ENCODE assay signal across 9 mouse cellular contexts in the genomic region with DNA sequence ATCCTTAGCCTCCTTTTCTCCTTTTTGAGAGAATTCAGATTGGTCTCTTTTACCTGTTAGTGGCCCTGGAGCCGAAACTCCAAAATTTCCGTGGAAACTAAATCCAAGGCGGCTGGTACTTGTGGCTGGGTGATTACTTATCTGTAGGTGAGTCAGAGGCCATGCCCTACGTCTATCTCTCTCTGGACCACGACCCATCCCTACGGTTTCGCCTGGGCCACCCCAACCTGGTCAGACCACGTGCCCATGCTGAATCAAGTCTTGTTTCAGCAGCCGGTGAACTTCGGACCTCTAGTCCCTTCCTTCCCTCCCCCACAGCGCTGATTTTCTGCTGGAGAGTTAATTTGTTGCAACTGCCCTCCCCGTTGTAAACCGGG. TPM values are rescaled to one million over a fixed set of nuclear protein-coding genes. Genes with fewer than 3 reads are reported as not detected.
DNase-seq lines count a peak whose midpoint lies in the region; ATAC-seq lines count a peak whose summit lies in the region.
"Had no signal": no experiment of that assay in that cellular context is flagged by ENCODE, and none has a peak within 500 bp of the region (broad histone marks: within the 10 kb centered on the region; RNA-seq: fewer than 3 reads in every experiment).

No protein-coding gene starts in this region.

- peak overlapping the region; percentile 94 for H3K27ac ChIP-seq in hindbrain, embryonic 10.5 days
- H3K27ac ChIP-seq in limb, embryonic 12.5 days = peak overlapping the region; percentile 81; the same call in 1 of the 2 replicates
- H3K27ac ChIP-seq in midbrain, embryonic 13.5 days = no peak overlapping the region

- DNase-seq in gastrocnemius, postnatal 10 days = peak; percentile 14
- DNase-seq in gastrocnemius, postnatal 14 days = no peak
- peak; percentile 54 for DNase-seq in embryo, embryonic 9.5 days (ENCODE audit: extremely low spot score)
- no peak for DNase-seq in hindbrain, embryonic 10.5 days (ENCODE audit: low spot score)
- no peak for DNase-seq in B cell, adult 2 months
- no peak for DNase-seq in right cerebral cortex, postnatal 14 days

- WGBS in hindbrain, embryonic 10.5 days = 1% methylated on average over 13 of the region's 13 CpGs
- WGBS in limb, embryonic 12.5 days = under 1% methylated on average over 13 of the region's 13 CpGs
- WGBS in midbrain, embryonic 13.5 days = 3% methylated on average over 13 of the region's 13 CpGs

- H3K9me3 ChIP-seq in hindbrain, embryonic 10.5 days = no peaks in the 10 kb centered on the region
- H3K9me3 ChIP-seq in limb, embryonic 12.5 days = no peaks in the 10 kb centered on the region
- H3K9me3 ChIP-seq in midbrain, embryonic 13.5 days = no peaks in the 10 kb centered on the region

- intact Hi-C loops in gastrocnemius, postnatal 14 days (cut with DNase I; ENCODE audit: low total_unique reads) = loop anchor here (10.0 kb wide), 1 partner anchor 63 kb away; no protein-coding TSS in a partner anchor

- H3K27me3 ChIP-seq in hindbrain, embryonic 10.5 days (ENCODE audit: insufficient read depth, poor library complexity, severe bottlenecking) = 0 out of 2 replicates have a peak, but pooled peaks cover 4% of the 10 kb centered on the region
- no peaks in the 10 kb centered on the region for H3K27me3 ChIP-seq in limb, embryonic 12.5 days
- 0 out of 2 replicates have a peak, but pooled peaks cover 5% of the 10 kb centered on the region for H3K27me3 ChIP-seq in midbrain, embryonic 13.5 days

- no peak for ATAC-seq in limb, embryonic 12.5 days (ENCODE audit: insufficient number of reproducible peaks, insufficient read depth, low FRiP score, low TSS enrichment, low read depth)
- ATAC-seq in midbrain, embryonic 13.5 days = peak; percentile 42; the same call in 1 of the 2 replicates

- H3K9ac ChIP-seq in limb, embryonic 12.5 days (replicated peaks) = peak overlapping the region; percentile 88
- peak overlapping the region; percentile 87 for H3K9ac ChIP-seq in midbrain, embryonic 13.5 days (replicated peaks)

- H3K36me3 ChIP-seq in hindbrain, embryonic 10.5 days = no peaks in the 10 kb centered on the region
- H3K36me3 ChIP-seq in limb, embryonic 12.5 days = no peaks in the 10 kb centered on the region
- no peaks in the 10 kb centered on the region for H3K36me3 ChIP-seq in midbrain, embryonic 13.5 days

- peak overlapping the region; percentile 81 for H3K4me3 ChIP-seq in hindbrain, embryonic 10.5 days
- H3K4me3 ChIP-seq in limb, embryonic 12.5 days (replicated peaks) = peak overlapping the region; percentile 89
- H3K4me3 ChIP-seq in midbrain, embryonic 13.5 days (replicated peaks) = peak overlapping the region; percentile 76

- peak overlapping the region; percentile 80 for H3K4me2 ChIP-seq in limb, embryonic 12.5 days
- peak overlapping the region; percentile 88 for H3K4me2 ChIP-seq in midbrain, embryonic 13.5 days (replicated peaks)

- H3K4me1 ChIP-seq in hindbrain, embryonic 10.5 days (replicated peaks) = peaks cover 31% of the 10 kb centered on the region
- peaks cover 23% of the 10 kb centered on the region for H3K4me1 ChIP-seq in limb, embryonic 12.5 days (replicated peaks)
- H3K4me1 ChIP-seq in midbrain, embryonic 13.5 days (replicated peaks) = peaks cover 13% of the 10 kb centered on the region

RNA-seq across cellular contexts. Expression of a gene that starts 0.7 kb away (rescaled TPM):
- total RNA-seq in gastrocnemius, postnatal 10 days (2021) = 10 to 100 TPM; 26.7 to 35.6 TPM
- 10 to 100 TPM; 23.1 to 23.2 TPM for total RNA-seq in gastrocnemius, postnatal 14 days (2021)
- polyA plus RNA-seq in hindbrain, embryonic 10.5 days (2016; fragmentation: Nextera tagmentation; extraction: Ambion mirVana) = 7.9 and 9.0 TPM in 2 replicates
- 20.6 and 22.2 TPM in 2 replicates for polyA plus RNA-seq in limb, embryonic 12.5 days (2016; fragmentation: Nextera tagmentation; extraction: Ambion mirVana)
- 7.7 and 8.6 TPM in 2 replicates for polyA plus RNA-seq in midbrain, embryonic 13.5 days (2015; fragmentation: Nextera tagmentation; extraction: Ambion mirVana)

RNA-seq across cellular contexts. Expression of a gene that starts 30.7 kb away (rescaled TPM):
- total RNA-seq in gastrocnemius, postnatal 10 days (2021) = not detected
- total RNA-seq in gastrocnemius, postnatal 14 days (2021) = not detected
- polyA plus RNA-seq in hindbrain, embryonic 10.5 days (2016; fragmentation: Nextera tagmentation; extraction: Ambion mirVana) = not detected in 2 replicates
- polyA plus RNA-seq in limb, embryonic 12.5 days (2016; fragmentation: Nextera tagmentation; extraction: Ambion mirVana) = not detected in 2 replicates
- polyA plus RNA-seq in midbrain, embryonic 13.5 days (2015; fragmentation: Nextera tagmentation; extraction: Ambion mirVana) = not detected in 2 replicates
- total RNA-seq: heart, postnatal 14 days had no signal

Comparison
In these comparisons a context has a peak if more than half of its experiments do, and no peak if none do; other contexts are left out.
1. DNase-seq: peak in gastrocnemius, postnatal 10 days (single experiment) and embryo, embryonic 9.5 days (single experiment); none in gastrocnemius, postnatal 14 days (single experiment), hindbrain, embryonic 10.5 days (single experiment), B cell, adult 2 months (0 of 2) and right cerebral cortex, postnatal 14 days (single experiment).
2. Peak in every context shown above with its lines, with median percentiles within 50 percentile points of each other: H3K4me3 ChIP-seq.